Mouse (Mus musculus): ENCODE measurements around the gene Kif13a. TPM values are rescaled to one million over a fixed set of nuclear protein-coding genes. Genes with fewer than 3 reads are reported as not detected.

The Kif13a gene
- total RNA-seq, 2 experiments from 2014 or later: 19.1 to 22.7 TPM

DNA sequence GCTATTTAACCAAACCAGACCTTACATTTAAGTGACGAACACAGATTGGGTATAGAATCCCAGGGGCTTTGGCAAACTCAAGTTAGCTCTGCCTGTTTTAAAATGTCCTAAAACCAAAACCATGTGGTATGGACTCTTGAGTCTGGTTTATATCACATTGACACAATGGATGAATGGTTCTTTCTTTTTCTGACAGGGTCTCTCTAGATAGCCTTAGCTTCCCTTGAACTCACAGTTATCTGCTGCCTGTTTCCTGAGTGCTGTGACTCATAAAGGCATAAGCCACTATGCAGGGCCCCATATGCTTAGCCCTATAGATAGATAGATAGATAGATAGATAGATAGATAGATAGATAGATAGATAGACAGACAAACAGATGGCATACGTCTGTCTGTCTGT, 142.8 kb downstream of the Kif13a start:
- intact Hi-C loops (cut with DNase I): no loop called here
- TF ChIP-seq CTCF (IDR thresholded peaks at IDR 0.05): no peak
- H3K4me3 ChIP-seq: no peak overlapping the region
- no peak for DNase-seq (ENCODE audit: extremely low spot score in 1 of 2, low spot score in 2 of 2)
- H3K27ac ChIP-seq: no peak overlapping the region

DNA sequence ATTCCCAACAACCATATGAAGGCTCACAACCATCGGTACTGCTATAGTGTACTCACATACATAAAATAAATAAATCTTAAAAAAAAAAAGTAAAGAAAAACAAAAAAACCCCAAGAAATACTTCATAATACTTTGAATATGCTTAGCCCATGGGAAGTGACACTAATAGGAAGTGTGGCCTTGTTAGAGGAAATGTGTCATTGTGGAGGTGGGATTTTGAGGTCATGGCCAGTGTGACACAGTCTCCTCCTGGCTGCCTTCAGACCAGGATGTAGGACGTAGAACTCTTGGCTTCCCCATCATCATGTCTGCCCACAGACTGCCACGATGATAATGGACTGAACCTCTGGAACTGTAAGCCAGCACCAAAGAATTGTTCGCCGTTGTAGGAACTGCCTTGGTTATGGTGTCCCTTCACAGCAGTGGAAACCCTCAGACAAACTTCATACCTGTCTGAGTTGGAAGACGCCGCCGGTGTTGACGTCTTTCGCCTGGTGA, 143.6 kb downstream of the Kif13a start:
- no peak for TF ChIP-seq CTCF (IDR thresholded peaks at IDR 0.05)
- DNase-seq (ENCODE audit: extremely low spot score in 1 of 2, low spot score in 2 of 2): no peak
- H3K4me3 ChIP-seq: no peak overlapping the region
- no peak overlapping the region for H3K27ac ChIP-seq
- intact Hi-C loops (cut with DNase I): no loop called here

DNA sequence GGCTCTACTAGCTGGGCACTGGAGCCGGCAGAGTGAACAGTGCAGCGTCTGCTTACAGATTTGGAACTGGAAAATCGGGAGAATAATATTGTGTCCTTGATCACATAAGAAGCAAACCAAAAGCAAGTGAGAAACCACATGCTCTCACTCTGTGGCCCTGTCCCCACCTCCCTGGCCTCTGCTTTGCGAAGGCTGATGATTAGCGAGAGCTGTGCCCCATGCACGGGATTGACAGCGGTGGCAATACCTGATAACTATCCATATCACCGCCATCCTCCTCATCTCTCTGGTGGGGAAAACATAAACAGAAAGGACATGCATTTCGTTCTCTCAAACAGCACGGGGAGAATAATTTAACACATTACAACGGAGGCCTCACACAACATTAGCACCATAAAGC, 149.3 kb downstream of the Kif13a start:
- DNase-seq (ENCODE audit: extremely low spot score in 1 of 2, low spot score in 2 of 2): no peak
- intact Hi-C loops (cut with DNase I): no loop called here
- no peak for TF ChIP-seq CTCF (IDR thresholded peaks at IDR 0.05)
- Histone ChIP-seq H3K4me3 (no peak overlapping the region), H3K27ac (no peak overlapping the region)

DNA sequence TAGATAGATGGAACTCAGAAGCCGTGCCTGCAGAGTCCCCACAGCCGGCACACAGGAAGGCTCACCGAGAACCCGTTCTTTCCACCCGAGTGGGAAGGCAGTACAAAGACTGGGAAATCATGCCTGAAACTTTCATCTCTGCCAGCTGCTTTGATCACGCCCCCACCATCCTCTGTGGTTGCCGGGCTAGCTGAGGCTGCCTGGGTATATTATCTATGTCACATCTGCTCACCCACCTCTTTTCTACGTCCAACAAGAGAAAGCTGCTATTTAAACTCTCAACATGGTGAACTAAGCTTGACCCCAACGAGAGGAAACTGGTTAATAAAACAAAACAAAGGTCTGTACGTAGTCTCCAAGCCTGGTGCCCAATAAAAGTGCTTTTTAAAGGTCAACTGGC, 149.8 kb downstream of the Kif13a start:
- H3K4me3 ChIP-seq: no peak overlapping the region
- intact Hi-C loops (cut with DNase I): no loop called here
- DNase-seq (ENCODE audit: extremely low spot score in 1 of 2, low spot score in 2 of 2): peak; percentile 20 to 32
- no peak overlapping the region for H3K27ac ChIP-seq
- TF ChIP-seq CTCF (IDR thresholded peaks at IDR 0.05): no peak

DNA sequence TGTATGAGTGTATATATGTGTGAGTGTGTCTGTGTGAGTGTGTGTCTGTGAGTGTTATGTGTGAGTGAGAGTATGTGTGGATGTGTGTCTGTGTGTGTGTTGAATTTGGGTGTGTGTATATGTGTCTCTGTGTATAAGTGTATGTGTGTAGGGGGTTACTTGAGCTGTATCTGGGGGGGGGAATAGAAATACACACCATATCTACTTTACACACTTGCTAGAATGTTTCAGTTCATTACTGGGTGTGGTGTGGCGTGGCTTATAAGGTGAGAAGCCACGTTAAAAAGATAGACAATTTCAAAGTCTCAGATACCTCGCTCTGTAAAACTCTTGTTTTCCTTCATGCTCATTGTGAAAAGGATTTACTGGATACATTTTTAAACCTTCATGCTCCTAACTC, 152.2 kb downstream of the Kif13a start:
- no peak for TF ChIP-seq CTCF (IDR thresholded peaks at IDR 0.05)
- Histone ChIP-seq H3K27ac (no peak overlapping the region), H3K4me3 (no peak overlapping the region)
- no peak for DNase-seq (ENCODE audit: extremely low spot score in 1 of 2, low spot score in 2 of 2)
- intact Hi-C loops (cut with DNase I): no loop called here

DNA sequence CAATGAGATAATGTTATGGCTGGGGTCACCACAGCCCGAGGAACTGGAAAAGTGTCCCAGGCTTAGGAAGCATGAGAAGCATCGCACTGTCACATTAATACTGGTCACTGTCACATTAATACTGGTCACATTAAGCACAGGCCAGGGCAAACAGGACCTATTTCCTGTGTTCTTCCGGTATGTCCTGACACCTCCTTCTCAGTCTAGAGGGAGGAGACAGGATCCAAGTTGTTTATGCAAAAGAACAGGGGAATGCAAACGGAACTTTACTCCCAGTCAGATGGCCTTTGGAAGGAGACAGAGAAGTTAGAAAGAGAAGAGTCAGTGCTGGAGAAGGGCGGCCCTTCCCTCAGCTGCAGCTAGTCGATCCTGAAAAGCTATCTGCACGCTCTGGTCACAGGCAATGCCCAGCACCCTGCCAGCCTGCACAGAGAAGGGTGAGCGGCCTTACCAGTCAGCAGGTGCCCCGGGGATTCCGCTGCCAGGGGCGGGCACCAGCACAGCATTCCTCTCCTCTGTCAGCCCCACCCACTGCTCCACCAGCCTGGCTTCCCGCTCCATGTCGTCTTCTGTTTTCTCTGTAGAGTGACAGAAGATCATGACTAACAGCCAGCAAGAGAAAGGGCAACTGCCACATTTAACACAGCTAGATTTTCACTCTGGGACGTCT, 152.9 kb downstream of the Kif13a start:
- TF ChIP-seq CTCF (IDR thresholded peaks at IDR 0.05): no peak
- no peak overlapping the region for H3K4me3 ChIP-seq
- intact Hi-C loops (cut with DNase I): no loop called here

DNA sequence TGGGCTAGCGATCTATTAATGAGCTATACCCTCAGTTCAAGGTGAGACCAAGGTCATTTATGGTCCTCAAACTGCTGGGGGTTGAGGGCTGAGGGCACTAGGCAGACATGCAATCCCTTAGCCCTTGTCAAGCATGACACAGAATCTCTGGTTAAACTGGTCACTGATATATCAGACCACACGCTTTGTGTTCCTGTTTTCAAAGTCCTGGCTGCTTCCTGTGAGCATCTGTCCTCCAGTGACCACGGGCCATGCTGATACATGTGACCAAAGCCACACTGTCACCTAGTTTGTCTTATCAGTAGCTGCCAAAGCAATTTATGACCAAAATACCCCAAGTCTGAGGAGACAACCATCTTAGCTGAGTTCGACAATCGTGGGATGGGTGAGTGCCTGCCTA, 154.7 kb downstream of the Kif13a start:
- Histone ChIP-seq H3K27ac (no peak overlapping the region), H3K4me3 (no peak overlapping the region)
- no peak for DNase-seq (ENCODE audit: extremely low spot score in 1 of 2, low spot score in 2 of 2)
- TF ChIP-seq CTCF (IDR thresholded peaks at IDR 0.05): no peak
- intact Hi-C loops (cut with DNase I): no loop called here

More for the DNA sequence above, 152.9 kb downstream of the Kif13a start:
- no peak for DNase-seq (ENCODE audit: extremely low spot score in 1 of 2, low spot score in 2 of 2)
- no peak overlapping the region for H3K27ac ChIP-seq

DNA sequence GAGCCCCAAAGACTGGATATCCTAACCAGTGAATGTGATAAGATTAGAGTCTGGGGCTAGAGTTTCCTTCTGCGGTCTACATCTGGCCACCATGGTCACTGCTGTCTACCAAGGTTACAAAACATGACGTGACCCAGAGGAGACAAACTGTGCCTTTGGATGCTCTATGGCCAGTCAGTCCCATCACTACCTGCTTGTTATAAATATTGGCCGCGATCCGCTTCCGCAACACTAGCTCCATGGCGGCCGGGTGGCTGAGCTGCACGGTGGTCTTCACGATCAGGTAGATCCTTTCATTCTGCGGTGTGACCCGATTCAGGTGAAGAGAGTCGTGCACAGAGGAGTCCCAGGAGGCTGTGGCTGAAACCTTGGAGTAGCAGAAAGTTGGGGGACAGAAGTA, 157.1 kb downstream of the Kif13a start:
- intact Hi-C loops (cut with DNase I): no loop called here
- H3K4me3 ChIP-seq: no peak overlapping the region
- no peak for TF ChIP-seq CTCF (IDR thresholded peaks at IDR 0.05)
- H3K27ac ChIP-seq: no peak overlapping the region
- no peak for DNase-seq (ENCODE audit: extremely low spot score in 1 of 2, low spot score in 2 of 2)

DNA sequence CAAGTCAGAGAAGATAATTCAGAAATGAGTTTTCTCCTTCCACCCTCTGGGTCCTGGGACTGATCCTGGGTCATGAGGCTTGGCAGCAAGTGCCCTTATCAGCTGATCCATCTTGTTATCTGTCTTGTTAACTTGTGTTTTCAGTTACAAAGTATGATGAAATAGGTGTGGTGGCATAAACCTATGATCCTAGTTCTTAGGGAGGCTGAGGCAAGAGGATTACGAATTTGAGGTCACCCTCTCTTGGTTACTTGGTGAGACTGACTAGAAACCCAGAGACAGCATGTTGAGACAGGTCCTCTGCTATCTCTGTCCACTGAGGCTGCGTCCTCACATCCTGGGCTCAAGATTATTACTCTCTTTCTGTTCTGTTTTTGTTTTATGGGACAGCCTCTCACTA, 164.3 kb downstream of the Kif13a start:
- no peak for TF ChIP-seq CTCF (IDR thresholded peaks at IDR 0.05)
- no peak overlapping the region for H3K4me3 ChIP-seq
- H3K27ac ChIP-seq: no peak overlapping the region
- DNase-seq (ENCODE audit: extremely low spot score in 1 of 2, low spot score in 2 of 2): no peak
- intact Hi-C loops (cut with DNase I): no loop called here

DNA sequence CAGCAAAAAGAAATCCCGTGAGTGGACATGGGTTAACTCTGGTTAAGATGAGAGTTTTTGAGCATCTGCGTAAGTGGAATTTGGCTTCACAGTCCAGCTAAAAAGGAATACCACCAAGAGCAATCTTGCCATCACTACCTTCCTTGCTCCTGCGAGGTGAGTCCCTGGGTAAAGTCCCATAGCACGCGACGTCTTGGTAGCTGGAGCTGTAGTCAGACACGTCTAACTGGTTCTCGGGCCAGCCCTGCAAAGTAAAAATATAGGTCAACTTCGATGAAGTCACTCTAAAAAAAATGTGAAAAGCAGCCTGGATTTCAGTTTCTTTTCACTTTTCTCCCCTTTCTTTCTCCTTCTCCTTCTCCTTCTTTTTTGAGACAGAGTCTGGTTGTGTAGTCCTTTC, 166.5 kb downstream of the Kif13a start:
- Histone ChIP-seq H3K27ac (no peak overlapping the region), H3K4me3 (no peak overlapping the region)
- no peak for TF ChIP-seq CTCF (IDR thresholded peaks at IDR 0.05)
- intact Hi-C loops (cut with DNase I): no loop called here
- DNase-seq (ENCODE audit: extremely low spot score in 1 of 2, low spot score in 2 of 2): no peak

DNA sequence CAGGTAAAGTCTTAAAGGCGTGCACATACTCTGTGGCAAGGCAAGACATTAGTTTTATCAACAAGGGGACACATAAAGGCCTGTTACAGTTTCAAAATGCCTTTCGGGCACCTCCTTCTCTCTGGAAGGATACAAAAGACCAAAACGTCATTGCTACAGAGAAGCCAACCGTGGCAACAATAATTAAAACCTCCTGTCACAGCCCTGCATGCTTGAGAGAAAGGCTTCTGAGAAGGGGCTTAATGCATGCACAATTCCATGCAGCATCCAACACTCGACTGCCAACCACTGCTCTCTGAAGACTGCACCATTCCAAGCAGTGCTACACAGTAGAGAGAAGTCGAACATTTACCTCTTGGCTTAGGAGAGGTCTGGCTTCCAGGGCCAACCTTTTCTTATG, 168.7 kb downstream of the Kif13a start:
- no peak for TF ChIP-seq CTCF (IDR thresholded peaks at IDR 0.05)
- intact Hi-C loops (cut with DNase I): no loop called here
- DNase-seq (ENCODE audit: extremely low spot score in 1 of 2, low spot score in 2 of 2): no peak
- H3K4me3 ChIP-seq: no peak overlapping the region
- H3K27ac ChIP-seq: no peak overlapping the region

DNA sequence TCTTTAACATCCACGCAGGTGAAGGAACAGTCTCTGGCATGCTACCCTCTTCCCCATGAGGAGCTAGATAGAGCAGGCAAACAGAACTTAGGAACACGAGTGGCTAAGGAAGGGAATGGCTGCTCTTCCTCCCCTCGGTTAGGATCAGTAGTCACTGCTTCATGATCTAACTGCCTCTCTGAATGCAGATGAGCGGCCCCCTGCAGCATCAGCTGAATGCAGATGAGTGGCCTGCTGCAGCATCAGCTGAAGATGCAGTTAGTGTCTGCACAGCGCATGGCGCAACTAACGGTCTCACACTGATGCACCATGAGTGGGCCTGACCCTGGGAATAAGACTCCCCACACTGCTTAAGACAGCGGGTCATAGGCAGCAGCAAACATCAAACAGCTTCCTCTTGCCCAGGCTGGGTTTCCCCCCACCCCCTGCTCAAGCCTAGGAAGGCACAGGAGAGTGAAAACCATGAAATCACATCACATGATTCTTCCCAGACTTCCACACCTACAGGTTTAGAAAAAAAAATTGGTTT, 170.3 kb downstream of the Kif13a start:
- TF ChIP-seq CTCF (IDR thresholded peaks at IDR 0.05): no peak
- H3K27ac ChIP-seq: no peak overlapping the region
- no peak overlapping the region for H3K4me3 ChIP-seq
- no peak for DNase-seq (ENCODE audit: extremely low spot score in 1 of 2, low spot score in 2 of 2)
- intact Hi-C loops (cut with DNase I): no loop called here

DNA sequence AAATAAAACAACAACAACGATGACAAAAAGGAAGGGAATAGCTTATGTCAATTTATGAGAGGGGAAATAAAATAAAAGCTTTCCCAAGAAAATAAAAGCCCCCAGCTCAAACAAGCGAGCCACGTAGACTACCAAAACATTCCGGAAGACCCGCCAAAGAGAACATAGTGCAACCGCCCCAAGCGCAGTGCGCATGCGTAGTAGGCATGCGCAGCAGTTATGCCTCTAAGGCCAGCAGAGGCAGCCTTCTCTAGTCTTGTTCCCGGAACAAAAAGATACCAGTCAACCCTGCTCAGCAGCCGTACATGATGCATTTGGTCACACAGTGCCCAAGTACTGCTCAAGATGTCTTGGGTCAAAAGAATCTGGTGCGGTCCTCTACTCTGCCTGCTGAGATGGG, 171.0 kb downstream of the Kif13a start:
- no peak for TF ChIP-seq CTCF (IDR thresholded peaks at IDR 0.05)
- no peak overlapping the region for H3K27ac ChIP-seq
- intact Hi-C loops (cut with DNase I): no loop called here
- no peak for DNase-seq (ENCODE audit: extremely low spot score in 1 of 2, low spot score in 2 of 2)
- no peak overlapping the region for H3K4me3 ChIP-seq

Measured in left cerebral cortex, adult 2 months (tissue).